Mouse (Mus musculus) spleen, postnatal 0 days (tissue): ENCODE results near the gene Gm11985. TPM values are rescaled to one million over a fixed set of nuclear protein-coding genes. Genes with fewer than 3 reads are reported as not detected.

Experiments used
- polyA plus RNA-seq: library from polyadenylated mRNA; unstranded; fragments of >200 nt; fragmentation: Nextera tagmentation; extraction: Ambion mirVana; gene quantifications from 2 replicates; pipeline ENCODE4 v1.2.1, GENCODE M21; 2015

Gene Gm11985
- polyA plus RNA-seq: not detected in 2 replicates

GRCm38 (mm10) chr11:7188469-7188868 is at the start of gene Gm11985:
TSS of gene Gm11985 (minus strand) at chr11:7188569.

GRCm38 (mm10) chr11:7213501-7214341 is 25.4 kb upstream of the Gm11985 start, which contains the start of gene Igfbp3:
TSS of gene Igfbp3 (minus strand) at chr11:7213923.

GRCm38 (mm10) chr11:7197491-7197941 is 9.1 kb upstream of the Gm11985 start, which contains the start of gene Igfbp1:
TSS of gene Igfbp1 (plus strand) at chr11:7197782.

Other genes starting within 250 kb of the Gm11985 start
- gene Adcy1, start 125.1 kb downstream of the Gm11985 start, polyA plus RNA-seq: 0.79 and 0.81 TPM in 2 replicates
- 0.57 and 0.69 TPM in 2 replicates for gene Igfbp1, start 9.2 kb upstream of the Gm11985 start, polyA plus RNA-seq
- gene Igfbp3, start 25.4 kb upstream of the Gm11985 start, polyA plus RNA-seq: 75.5 and 96.1 TPM in 2 replicates